Mouse (Mus musculus): ENCODE data around the gene Acbd6. TPM values are rescaled to one million over a fixed set of nuclear protein-coding genes. Genes with fewer than 3 reads are reported as not detected.

The Acbd6 gene
- polyA plus RNA-seq, 1 experiment from 2014 or later: 55.6 TPM

- 63% methylated on average over 3 of the region's 3 CpGs for WGBS
- H3K27me3 ChIP-seq: no peaks in the 10 kb centered on the region
- H3K4me3 ChIP-seq: no peak overlapping the region
These were observed 97.0 kb downstream of the Acbd6 start for GRCm38 (mm10) chr1:155654961-155655360.

GRCm38 (mm10) chr1:155656321-155656720 is 98.4 kb downstream of the Acbd6 start:
- no peak for ATAC-seq (replicated peaks; ENCODE audit: insufficient number of reproducible peaks, insufficient read depth, low FRiP score, low read depth)
- Histone ChIP-seq H3K4me1 (replicated peaks) (no peaks in the 10 kb centered on the region), H3K4me3 (no peak overlapping the region), H3K9ac (no peak overlapping the region), H3K27me3 (no peaks in the 10 kb centered on the region), H3K36me3 (no peaks in the 10 kb centered on the region), H3K9me3 (replicated peaks) (no peaks in the 10 kb centered on the region), H3K4me2 (no peak overlapping the region), H3K27ac (no peak overlapping the region)
- 53% methylated on average over 5 of the region's 5 CpGs for WGBS

More at GRCm38 (mm10) chr1:155654961-155655360, 97.0 kb downstream of the Acbd6 start:
- no peak for ATAC-seq (replicated peaks; ENCODE audit: insufficient number of reproducible peaks, insufficient read depth, low FRiP score, low read depth)
- Histone ChIP-seq H3K4me2 (no peak overlapping the region), H3K9ac (no peak overlapping the region), H3K27ac (no peak overlapping the region), H3K4me1 (replicated peaks) (peaks cover 5% of the 10 kb centered on the region), H3K9me3 (replicated peaks) (no peaks in the 10 kb centered on the region), H3K36me3 (no peaks in the 10 kb centered on the region)

DNA sequence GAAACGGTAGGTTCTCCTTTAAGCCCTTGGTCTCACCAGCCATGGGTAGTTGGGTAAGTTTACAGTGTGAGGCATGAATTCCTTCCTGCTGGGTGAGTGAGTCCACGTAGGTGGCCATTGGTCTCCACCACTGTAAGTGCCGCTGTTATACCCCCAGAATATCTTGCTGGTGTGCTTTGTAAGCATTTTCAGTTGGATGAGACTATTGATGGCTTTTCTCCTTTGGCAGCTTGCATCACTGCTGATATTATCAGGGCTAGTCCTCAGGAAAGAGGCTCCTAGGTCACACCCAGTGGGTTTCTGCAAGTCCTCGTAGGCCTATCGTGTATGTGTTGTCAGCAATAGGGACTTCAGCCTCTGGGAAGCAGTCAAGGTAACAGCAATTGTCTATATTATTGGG is 106.1 kb downstream of the Acbd6 start:
- 74% methylated on average over 5 of the region's 5 CpGs for WGBS

DNA sequence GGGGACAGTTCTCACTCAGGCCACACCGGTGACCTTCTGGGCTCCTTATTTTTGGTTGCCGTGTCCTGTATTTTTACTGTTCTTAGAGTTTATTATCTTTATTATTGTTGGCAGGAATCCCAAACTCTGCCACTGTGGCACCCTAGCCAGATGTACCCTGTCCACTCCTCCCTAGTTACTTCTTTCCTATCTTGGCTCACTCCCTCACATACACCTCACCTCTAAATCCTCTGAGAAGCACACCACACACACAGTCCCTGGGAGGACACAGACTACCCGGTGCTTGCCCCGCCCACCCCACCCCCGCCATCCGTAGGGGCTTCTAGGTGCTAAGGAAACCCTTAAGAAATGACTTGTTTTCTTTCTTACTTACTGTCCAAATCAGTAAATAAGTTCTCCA is 117.7 kb downstream of the Acbd6 start:
- Histone ChIP-seq H3K9me3 (replicated peaks) (no peaks in the 10 kb centered on the region), H3K27ac (no peak overlapping the region), H3K9ac (no peak overlapping the region), H3K4me2 (no peak overlapping the region), H3K4me3 (no peak overlapping the region), H3K27me3 (no peaks in the 10 kb centered on the region), H3K36me3 (no peaks in the 10 kb centered on the region; the same call in 1 of the 2 replicates), H3K4me1 (replicated peaks) (no peaks in the 10 kb centered on the region)
- ATAC-seq (replicated peaks; ENCODE audit: insufficient number of reproducible peaks, insufficient read depth, low FRiP score, low read depth): no peak
- WGBS: 72% methylated on average over 6 of the region's 6 CpGs

More for the DNA sequence above, 106.1 kb downstream of the Acbd6 start:
- Histone ChIP-seq H3K9ac (no peak overlapping the region), H3K9me3 (replicated peaks) (no peaks in the 10 kb centered on the region), H3K27ac (no peak overlapping the region), H3K4me2 (no peak overlapping the region), H3K36me3 (no peaks in the 10 kb centered on the region), H3K4me3 (no peak overlapping the region), H3K4me1 (replicated peaks) (no peaks in the 10 kb centered on the region), H3K27me3 (no peaks in the 10 kb centered on the region)
- ATAC-seq (replicated peaks; ENCODE audit: insufficient number of reproducible peaks, insufficient read depth, low FRiP score, low read depth): no peak

DNA sequence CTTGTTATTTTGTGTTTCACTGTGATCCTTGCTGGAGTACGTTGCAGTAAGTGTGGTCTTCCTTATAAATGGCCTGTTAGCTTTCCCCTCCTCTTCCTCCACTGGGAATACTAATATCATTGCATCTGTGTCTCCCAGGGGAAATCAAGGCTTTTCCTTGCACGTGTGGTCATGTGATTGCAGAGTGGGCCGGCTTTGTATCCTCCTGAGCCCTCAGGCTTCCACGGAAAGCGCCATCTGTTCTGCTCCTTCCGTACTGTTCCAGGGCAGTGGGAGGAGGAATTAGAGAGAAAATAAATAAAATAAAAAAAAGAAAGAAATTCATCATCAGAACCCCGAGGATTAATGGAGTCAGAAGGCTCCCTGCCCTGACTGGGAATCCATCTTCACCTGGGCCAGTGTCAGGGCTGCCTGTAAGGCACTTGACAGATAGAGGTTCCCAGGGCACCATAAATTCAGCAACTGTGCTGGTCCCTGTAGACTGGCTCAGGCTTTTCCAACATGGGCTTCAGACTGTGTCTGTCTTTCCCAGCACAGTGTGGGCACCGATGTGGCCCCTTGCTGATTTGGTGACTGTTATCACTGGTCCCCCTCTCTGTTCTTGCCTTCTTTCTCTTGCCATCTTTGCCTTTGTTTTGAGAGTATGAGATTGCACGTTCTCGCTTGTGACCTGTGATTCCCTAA is 123.3 kb downstream of the Acbd6 start:
- Histone ChIP-seq H3K4me3 (no peak overlapping the region), H3K4me2 (no peak overlapping the region), H3K27me3 (no peaks in the 10 kb centered on the region), H3K9ac (no peak overlapping the region), H3K4me1 (replicated peaks) (no peaks in the 10 kb centered on the region), H3K36me3 (no peaks in the 10 kb centered on the region; the same call in 1 of the 2 replicates), H3K9me3 (replicated peaks) (no peaks in the 10 kb centered on the region), H3K27ac (no peak overlapping the region)
- 75% methylated on average over 10 of the region's 10 CpGs for WGBS
- no peak for ATAC-seq (replicated peaks; ENCODE audit: insufficient number of reproducible peaks, insufficient read depth, low FRiP score, low read depth)

DNA sequence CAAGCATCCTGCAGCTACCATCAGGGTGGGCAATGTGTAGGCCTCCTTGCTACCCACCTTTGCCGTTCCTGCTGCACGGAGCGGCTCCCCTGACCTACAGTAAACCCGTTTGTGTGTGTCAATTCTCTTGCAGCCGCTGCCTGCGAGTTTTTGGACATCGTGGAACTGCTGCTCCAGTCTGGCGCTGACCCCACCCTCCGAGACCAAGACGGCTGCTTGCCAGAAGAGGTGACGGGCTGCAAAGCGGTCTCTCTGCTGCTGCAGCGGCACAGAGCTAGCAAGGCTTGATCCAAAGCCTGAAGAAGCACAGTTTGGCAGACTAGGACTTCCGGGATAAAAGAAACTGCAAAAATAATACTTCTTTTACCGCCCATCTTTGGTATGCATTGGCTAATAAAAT is 128.9 kb downstream of the Acbd6 start:
- no peak for ATAC-seq (replicated peaks; ENCODE audit: insufficient number of reproducible peaks, insufficient read depth, low FRiP score, low read depth)
- WGBS: 72% methylated on average over 15 of the region's 15 CpGs
- no peaks in the 10 kb centered on the region for H3K4me1 ChIP-seq (replicated peaks)
- no peaks in the 10 kb centered on the region for H3K36me3 ChIP-seq
- H3K27me3 ChIP-seq: no peaks in the 10 kb centered on the region
- H3K4me2 ChIP-seq: no peak overlapping the region
- H3K27ac ChIP-seq: no peak overlapping the region
- no peak overlapping the region for H3K4me3 ChIP-seq
- H3K9me3 ChIP-seq (replicated peaks): no peaks in the 10 kb centered on the region
- H3K9ac ChIP-seq: no peak overlapping the region

DNA sequence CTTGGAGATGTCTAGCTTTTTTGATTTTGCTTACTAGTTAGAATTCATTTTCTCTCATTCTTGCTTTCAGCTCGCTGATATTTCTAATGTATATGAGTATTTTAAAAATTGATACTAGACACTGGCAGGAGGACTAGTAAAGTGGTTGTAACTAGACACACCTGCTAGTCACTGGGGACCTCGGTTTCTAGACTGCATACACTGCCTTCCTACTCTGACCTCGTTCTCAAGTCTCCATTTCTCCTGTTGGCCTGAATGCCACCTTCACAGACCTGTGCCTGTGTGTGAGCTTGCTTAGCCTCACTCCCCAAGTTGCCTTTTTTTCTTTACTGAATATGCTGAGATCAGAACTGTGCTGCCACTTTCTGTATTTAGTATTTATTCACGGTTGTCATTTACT is 131.2 kb downstream of the Acbd6 start:
- 80% methylated on average over 4 of the region's 4 CpGs for WGBS
- no peaks in the 10 kb centered on the region; the same call in 1 of the 2 replicates for H3K4me1 ChIP-seq (replicated peaks)
- H3K27ac ChIP-seq: no peak overlapping the region
- H3K9ac ChIP-seq: no peak overlapping the region
- H3K4me3 ChIP-seq: no peak overlapping the region
- no peak for ATAC-seq (replicated peaks; ENCODE audit: insufficient number of reproducible peaks, insufficient read depth, low FRiP score, low read depth)
- no peak overlapping the region for H3K4me2 ChIP-seq
- H3K36me3 ChIP-seq: no peaks in the 10 kb centered on the region
- no peaks in the 10 kb centered on the region for H3K9me3 ChIP-seq (replicated peaks)
- H3K27me3 ChIP-seq: no peaks in the 10 kb centered on the region

- ATAC-seq (replicated peaks; ENCODE audit: insufficient number of reproducible peaks, insufficient read depth, low FRiP score, low read depth): no peak
- Histone ChIP-seq H3K27me3 (no peaks in the 10 kb centered on the region), H3K4me3 (no peak overlapping the region), H3K36me3 (no peaks in the 10 kb centered on the region), H3K4me2 (no peak overlapping the region), H3K9me3 (replicated peaks) (no peaks in the 10 kb centered on the region), H3K9ac (no peak overlapping the region), H3K27ac (no peak overlapping the region), H3K4me1 (replicated peaks) (no peaks in the 10 kb centered on the region; the same call in 1 of the 2 replicates)
- WGBS: 87% methylated on average over 5 of the region's 5 CpGs
These were observed 131.6 kb downstream of the Acbd6 start for GRCm38 (mm10) chr1:155689558-155689957.

- Histone ChIP-seq H3K9me3 (replicated peaks) (no peaks in the 10 kb centered on the region), H3K4me2 (no peak overlapping the region), H3K9ac (no peak overlapping the region), H3K36me3 (no peaks in the 10 kb centered on the region), H3K27me3 (no peaks in the 10 kb centered on the region), H3K4me3 (no peak overlapping the region), H3K27ac (no peak overlapping the region), H3K4me1 (replicated peaks) (no peaks in the 10 kb centered on the region; the same call in 1 of the 2 replicates)
- ATAC-seq (replicated peaks; ENCODE audit: insufficient number of reproducible peaks, insufficient read depth, low FRiP score, low read depth): no peak
- WGBS: 88% methylated on average over 6 of the region's 6 CpGs
These were observed 134.3 kb downstream of the Acbd6 start for GRCm38 (mm10) chr1:155692230-155692629.

- H3K27me3 ChIP-seq: no peaks in the 10 kb centered on the region
- no peak for ATAC-seq (replicated peaks; ENCODE audit: insufficient number of reproducible peaks, insufficient read depth, low FRiP score, low read depth)
- no peaks in the 10 kb centered on the region; the same call in 1 of the 2 replicates for H3K4me1 ChIP-seq (replicated peaks)
- no peak overlapping the region for H3K27ac ChIP-seq
- no peaks in the 10 kb centered on the region for H3K36me3 ChIP-seq
- no peak overlapping the region for H3K4me3 ChIP-seq
- H3K9ac ChIP-seq: no peak overlapping the region
- H3K9me3 ChIP-seq (replicated peaks): no peaks in the 10 kb centered on the region
- H3K4me2 ChIP-seq: no peak overlapping the region
- WGBS: 67% methylated on average over 11 of the region's 11 CpGs
These were observed 135.1 kb downstream of the Acbd6 start for GRCm38 (mm10) chr1:155693026-155693425.

DNA sequence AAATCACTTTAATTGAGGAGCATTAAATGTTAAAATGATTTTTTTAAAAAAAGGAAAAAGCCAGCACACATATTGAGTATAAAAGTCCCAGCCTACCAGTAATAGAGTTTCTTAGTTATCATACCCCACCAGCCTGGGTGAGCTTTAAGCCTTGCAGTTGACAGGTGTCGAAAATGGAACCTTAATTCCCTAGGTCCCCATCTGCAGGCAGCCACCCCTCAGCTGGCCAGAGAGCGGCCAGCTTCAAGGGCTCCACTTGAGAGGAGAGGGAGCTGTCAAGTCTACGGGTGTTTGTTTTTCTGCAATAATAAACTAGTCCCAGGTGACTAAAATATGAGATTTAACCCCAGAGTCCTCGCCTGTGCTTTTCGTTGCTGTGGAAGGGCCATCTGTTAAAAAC is 135.5 kb downstream of the Acbd6 start:
- H3K4me2 ChIP-seq: no peak overlapping the region
- no peaks in the 10 kb centered on the region for H3K36me3 ChIP-seq
- H3K9me3 ChIP-seq (replicated peaks): no peaks in the 10 kb centered on the region
- H3K4me1 ChIP-seq (replicated peaks): no peaks in the 10 kb centered on the region; the same call in none of the 2 replicates
- H3K9ac ChIP-seq: no peak overlapping the region
- no peak overlapping the region for H3K27ac ChIP-seq
- no peaks in the 10 kb centered on the region for H3K27me3 ChIP-seq
- H3K4me3 ChIP-seq: no peak overlapping the region
- no peak for ATAC-seq (replicated peaks; ENCODE audit: insufficient number of reproducible peaks, insufficient read depth, low FRiP score, low read depth)
- whole genome bisulfite sequencing: 38% methylated on average over 5 of the region's 5 CpGs
